15 mouse cellular contexts compared by ENCODE assay signal in genomic region chr2:69629215-69629614, GRCm38 (mm10). TPM values are rescaled to one million over a fixed set of nuclear protein-coding genes. Genes with fewer than 3 reads are reported as not detected.
DNase-seq lines count a peak whose midpoint lies in the region; ATAC-seq and TF ChIP-seq lines count a peak whose summit lies in the region.
"Had no signal": no experiment of that assay in that cellular context is flagged by ENCODE, and none has a peak within 500 bp of the region (broad histone marks: within the 10 kb centered on the region; RNA-seq: fewer than 3 reads in every experiment).

No protein-coding gene starts in this region.

- no peaks in the 10 kb centered on the region for H3K4me1 ChIP-seq in forebrain, embryonic 15.5 days
- H3K4me1 ChIP-seq in forebrain, embryonic 11.5 days (replicated peaks; ENCODE audit: control insufficient read depth, insufficient read depth, low read length): no peaks in the 10 kb centered on the region
- H3K4me1 ChIP-seq in lung, postnatal 0 days (ENCODE audit: insufficient read depth, low read depth, low read length): no peaks in the 10 kb centered on the region
- no peaks in the 10 kb centered on the region for H3K4me1 ChIP-seq in neural tube, embryonic 13.5 days (replicated peaks)
- H3K4me1 ChIP-seq: forebrain, embryonic 13.5 days had no signal

- no peak overlapping the region for H3K27ac ChIP-seq in forebrain, embryonic 15.5 days (replicated peaks)
- H3K27ac ChIP-seq in forebrain, embryonic 11.5 days (ENCODE audit: low read depth, low read length): no peak overlapping the region
- H3K27ac ChIP-seq in lung, postnatal 0 days (ENCODE audit: low read length): no peak overlapping the region
- H3K27ac ChIP-seq in neural tube, embryonic 13.5 days (replicated peaks): no peak overlapping the region
- H3K27ac ChIP-seq: forebrain, embryonic 13.5 days had no signal

- no peaks in the 10 kb centered on the region for H3K27me3 ChIP-seq in forebrain, embryonic 15.5 days
- no peaks in the 10 kb centered on the region for H3K27me3 ChIP-seq in forebrain, embryonic 11.5 days (ENCODE audit: control insufficient read depth, insufficient read depth, low read length)
- H3K27me3 ChIP-seq in lung, postnatal 0 days (replicated peaks; ENCODE audit: insufficient read depth, low read length): no peaks in the 10 kb centered on the region
- peaks cover 2% of the 10 kb centered on the region; the same call in 1 of the 2 replicates for H3K27me3 ChIP-seq in neural tube, embryonic 13.5 days
- H3K27me3 ChIP-seq: forebrain, embryonic 13.5 days; Patski had no signal

- no peak for DNase-seq in forebrain, embryonic 11.5 days (ENCODE audit: low spot score)
- peak; percentile 18 to 53 for DNase-seq in lung, adult 18-20 months
- DNase-seq in lung, postnatal 0 days (ENCODE audit: low spot score): no peak
- peak; percentile 37 to 53 for DNase-seq in adrenal gland, postnatal 36 days
- no peak for DNase-seq in cerebellum, adult 8-10 months
- DNase-seq in heart, adult 9 months (ENCODE audit: low spot score in 2 of 2): no peak
- DNase-seq: cerebellum, postnatal 36 days; heart, postnatal 10 days; midbrain, embryonic 14.5 days; thymus, adult 2 months had no signal

- no peak overlapping the region for H3K4me3 ChIP-seq in forebrain, embryonic 15.5 days
- no peak overlapping the region for H3K4me3 ChIP-seq in forebrain, embryonic 11.5 days (ENCODE audit: low read depth, low read length)
- no peak overlapping the region for H3K4me3 ChIP-seq in lung, postnatal 0 days (ENCODE audit: low read depth, low read length)
- H3K4me3 ChIP-seq in neural tube, embryonic 13.5 days: peak overlapping the region; percentile 18
- H3K4me3 ChIP-seq: forebrain, embryonic 13.5 days had no signal

- no peaks in the 10 kb centered on the region for H3K36me3 ChIP-seq in forebrain, embryonic 15.5 days
- no peaks in the 10 kb centered on the region for H3K36me3 ChIP-seq in forebrain, embryonic 11.5 days (ENCODE audit: control insufficient read depth, insufficient read depth, low read length)
- no peaks in the 10 kb centered on the region for H3K36me3 ChIP-seq in lung, postnatal 0 days (ENCODE audit: insufficient read depth, low read length)
- H3K36me3 ChIP-seq in neural tube, embryonic 13.5 days: no peaks in the 10 kb centered on the region

- TF ChIP-seq CTCF in lung, postnatal 0 days (IDR thresholded peaks at IDR 0.05): no peak

- no peaks in the 10 kb centered on the region for H3K9me3 ChIP-seq in forebrain, embryonic 15.5 days
- H3K9me3 ChIP-seq in forebrain, embryonic 11.5 days (ENCODE audit: control insufficient read depth, low read length): no peaks in the 10 kb centered on the region
- no peaks in the 10 kb centered on the region for H3K9me3 ChIP-seq in lung, postnatal 0 days (ENCODE audit: low read length)
- no peaks in the 10 kb centered on the region for H3K9me3 ChIP-seq in neural tube, embryonic 13.5 days
- H3K9me3 ChIP-seq: forebrain, embryonic 13.5 days had no signal

- 60% methylated on average over 17 of the region's 17 CpGs for WGBS in forebrain, embryonic 15.5 days
- WGBS in forebrain, embryonic 11.5 days: 80% methylated on average over 17 of the region's 17 CpGs
- WGBS in lung, postnatal 0 days: 62% methylated on average over 17 of the region's 17 CpGs
- WGBS in neural tube, embryonic 13.5 days: 24% methylated on average over 17 of the region's 17 CpGs

- H3K9ac ChIP-seq in forebrain, embryonic 15.5 days (replicated peaks): no peak overlapping the region
- no peak overlapping the region for H3K9ac ChIP-seq in forebrain, embryonic 11.5 days (ENCODE audit: low read length)
- no peak overlapping the region for H3K9ac ChIP-seq in lung, postnatal 0 days (replicated peaks; ENCODE audit: low read depth)
- peak overlapping the region; percentile 57 for H3K9ac ChIP-seq in neural tube, embryonic 13.5 days
- H3K9ac ChIP-seq: forebrain, embryonic 13.5 days had no signal

- no peak for ATAC-seq in forebrain, embryonic 15.5 days (replicated peaks)
- no peak for ATAC-seq in forebrain, embryonic 11.5 days (replicated peaks; ENCODE audit: low FRiP score)
- no peak; the same call in 1 of the 2 replicates for ATAC-seq in lung, postnatal 0 days
- peak; percentile 73 for ATAC-seq in neural tube, embryonic 13.5 days (ENCODE audit: low read depth)
- ATAC-seq: forebrain, embryonic 13.5 days; Patski had no signal

- peak overlapping the region; percentile 23; the same call in 1 of the 2 replicates for H3K4me2 ChIP-seq in forebrain, embryonic 15.5 days (replicated peaks)
- H3K4me2 ChIP-seq in forebrain, embryonic 11.5 days (ENCODE audit: low read depth, low read length, severe bottlenecking): no peak overlapping the region
- no peak overlapping the region for H3K4me2 ChIP-seq in lung, postnatal 0 days (replicated peaks; ENCODE audit: low read depth, low read length)
- peak overlapping the region; percentile 47 for H3K4me2 ChIP-seq in neural tube, embryonic 13.5 days
- H3K4me2 ChIP-seq: forebrain, embryonic 13.5 days had no signal

- no peak for TF ChIP-seq EP300 in lung, postnatal 0 days (IDR thresholded peaks at IDR 0.05)

RNA-seq across cellular contexts. Expression of gene Bbs5, which starts 17.8 kb away (rescaled TPM):
- 20.0 and 21.7 TPM in 2 replicates for polyA plus RNA-seq in forebrain, embryonic 15.5 days (2015; fragmentation: Nextera tagmentation; extraction: Ambion mirVana)
- polyA plus RNA-seq in forebrain, embryonic 11.5 days (2014; fragmentation: Nextera tagmentation; extraction: Ambion mirVana): 11.0 and 18.8 TPM in 2 replicates
- 13.4 and 13.9 TPM in 2 replicates for polyA plus RNA-seq in lung, postnatal 0 days (2015; fragmentation: Nextera tagmentation; extraction: Ambion mirVana)
- 10 to 100 TPM in 1 of 2 experiments, 1 to 10 TPM in 1; 8.7 to 10.0 TPM for total RNA-seq in adrenal gland, postnatal 36 days (2021)
- polyA plus RNA-seq in neural tube, embryonic 13.5 days (2015; fragmentation: Nextera tagmentation; extraction: Ambion mirVana): 22.4 and 25.8 TPM in 2 replicates

RNA-seq across cellular contexts. Expression of gene Klhl41, which starts 40.7 kb away (rescaled TPM):
- polyA plus RNA-seq in forebrain, embryonic 15.5 days (2015; fragmentation: Nextera tagmentation; extraction: Ambion mirVana): 0.20 and 0.25 TPM in 2 replicates
- polyA plus RNA-seq in forebrain, embryonic 11.5 days (2014; fragmentation: Nextera tagmentation; extraction: Ambion mirVana): 0.13 and 0.15 TPM in 2 replicates
- 0.45 and 0.83 TPM in 2 replicates for polyA plus RNA-seq in lung, postnatal 0 days (2015; fragmentation: Nextera tagmentation; extraction: Ambion mirVana)
- under 1 TPM; 0.23 to 0.36 TPM for total RNA-seq in adrenal gland, postnatal 36 days (2021)
- polyA plus RNA-seq in neural tube, embryonic 13.5 days (2015; fragmentation: Nextera tagmentation; extraction: Ambion mirVana): 0.99 and 3.6 TPM in 2 replicates

RNA-seq across cellular contexts. Expression of gene Lrp2, which starts 43.4 kb away (rescaled TPM):
- polyA plus RNA-seq in forebrain, embryonic 15.5 days (2015; fragmentation: Nextera tagmentation; extraction: Ambion mirVana): 0.24 and 0.47 TPM in 2 replicates
- polyA plus RNA-seq in forebrain, embryonic 11.5 days (2014; fragmentation: Nextera tagmentation; extraction: Ambion mirVana): 3.0 and 3.1 TPM in 2 replicates
- 1.1 and 2.4 TPM in 2 replicates for polyA plus RNA-seq in lung, postnatal 0 days (2015; fragmentation: Nextera tagmentation; extraction: Ambion mirVana)
- total RNA-seq in adrenal gland, postnatal 36 days (2021): under 1 TPM; 0.43 to 0.53 TPM
- polyA plus RNA-seq in neural tube, embryonic 13.5 days (2015; fragmentation: Nextera tagmentation; extraction: Ambion mirVana): 0.39 and 0.59 TPM in 2 replicates
- total RNA-seq: granulocyte monocyte progenitor cell, adult 5-6 weeks had no signal

Comparison
In these comparisons a context has a peak if more than half of its experiments do, and no peak if none do; other contexts are left out.
1. H3K4me2 ChIP-seq: peak in forebrain, embryonic 15.5 days (single experiment) and neural tube, embryonic 13.5 days (single experiment); none in forebrain, embryonic 11.5 days (single experiment) and lung, postnatal 0 days (single experiment).
2. DNase-seq: peak in lung, adult 18-20 months (2 of 2) and adrenal gland, postnatal 36 days (2 of 2); none in forebrain, embryonic 11.5 days (single experiment), lung, postnatal 0 days (single experiment), cerebellum, adult 8-10 months (single experiment) and heart, adult 9 months (0 of 2).